Mouse (Mus musculus) ovary, postnatal 36 days (tissue): Measurements from ENCODE around the gene Olfr594.
"Not testable (repeated sequence)": the region's sequence is repeated elsewhere in the genome, so short reads cannot be mapped to it uniquely, and the experiment has no call there.

Experiments
- DNase-seq: peaks from one replicate; pipeline ENCODE4 v3.0.0; 2022; ENCODE audit warnings: low spot score, mixed read lengths

The Olfr594 gene

DNA sequence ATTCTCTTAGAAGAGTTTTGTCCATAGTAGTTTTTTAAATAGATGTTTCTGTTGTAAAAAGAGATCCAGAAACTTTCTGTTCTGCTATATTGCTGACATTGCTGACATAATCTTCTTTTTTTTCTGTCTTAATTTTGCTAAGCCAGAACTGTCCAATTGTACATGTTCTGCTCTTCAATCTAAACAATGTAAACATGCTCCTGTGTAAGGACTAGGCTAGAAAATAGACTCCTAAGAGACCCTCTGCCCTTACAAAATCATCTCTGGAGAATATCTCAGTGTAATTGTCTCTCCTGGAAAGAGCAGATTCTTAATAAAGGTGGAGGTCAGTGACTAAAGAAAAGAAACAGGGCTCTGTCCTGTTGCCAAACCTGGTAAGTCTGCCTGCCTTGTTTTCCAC, at the start of gene Olfr594:
Gene Olfr594, plus strand, starts transcription at position 301 of the 400 bp plus-strand sequence.
- no peak for DNase-seq

DNA sequence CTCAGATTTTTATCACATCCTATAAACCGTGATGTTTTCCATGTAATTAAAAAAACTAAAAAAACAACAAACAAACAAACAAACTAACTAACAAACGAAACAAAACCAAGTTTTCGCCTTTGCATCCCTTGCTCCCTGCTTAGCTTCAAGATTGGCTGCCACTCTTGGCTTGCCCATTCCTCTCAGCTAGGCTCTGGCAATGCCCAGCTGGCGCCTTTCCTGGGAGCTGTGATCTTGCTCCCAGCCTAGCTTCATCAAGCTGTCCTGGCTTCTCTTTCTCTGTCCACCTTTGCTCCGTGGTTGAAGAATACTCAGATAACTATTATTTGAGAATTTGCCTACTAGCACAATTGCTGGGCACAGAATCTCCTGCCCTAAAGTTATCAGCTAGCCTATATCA, 47.1 kb upstream of the Olfr594 start:
- no peak for DNase-seq

- DNase-seq, result no peak
These were observed 38.6 kb upstream of the Olfr594 start, which contains the start of gene Olfr591 for GRCm38 (mm10) chr7:103178240-103178639. Gene Olfr591 (minus strand): TSS chr7:103178340.

DNA sequence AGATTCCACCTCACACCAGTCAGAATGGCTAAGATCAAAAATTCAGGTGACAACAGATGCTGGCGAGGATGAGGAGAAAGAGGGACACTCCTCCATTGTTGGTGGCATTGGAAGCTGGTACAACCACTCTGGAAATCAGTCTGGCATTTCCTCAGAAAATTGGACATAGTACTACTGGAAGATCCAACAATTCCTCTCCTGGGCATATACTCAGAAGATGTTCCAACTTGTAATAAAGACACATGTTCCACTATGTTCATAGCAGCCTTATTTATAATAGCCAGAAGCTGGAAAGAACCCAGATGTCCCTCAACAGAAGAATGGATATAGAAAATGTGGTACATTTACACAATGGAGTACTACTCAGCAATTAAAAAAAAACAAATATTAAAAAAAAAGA, 32.3 kb upstream of the Olfr594 start, which contains the start of gene Olfr592:
Gene Olfr592, plus strand, starts transcription at position 301 of the 400 bp plus-strand sequence.
- DNase-seq, result not testable (repeated sequence)

DNA sequence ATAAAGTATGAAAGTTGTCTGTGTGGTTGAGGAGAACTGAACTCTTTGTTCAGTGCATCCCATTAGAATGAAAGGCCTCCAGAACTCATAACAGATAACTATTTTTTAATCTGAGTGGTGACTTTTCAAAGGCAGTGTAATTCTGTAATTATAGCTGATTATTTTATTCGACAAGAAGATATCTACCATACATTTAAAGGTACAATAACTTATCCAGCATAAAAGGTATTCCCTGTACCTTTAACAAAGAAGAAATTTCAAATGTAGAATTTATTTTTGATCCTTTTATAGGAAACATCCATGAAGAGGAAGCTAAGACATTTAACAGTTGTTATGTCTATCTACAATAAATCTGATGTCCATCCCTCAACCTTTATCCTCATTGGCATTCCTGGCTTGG, 5.2 kb upstream of the Olfr594 start, which contains the start of gene Olfr593:
Gene Olfr593, plus strand, starts transcription at position 301 of the 400 bp plus-strand sequence.
- no peak for DNase-seq

DNA sequence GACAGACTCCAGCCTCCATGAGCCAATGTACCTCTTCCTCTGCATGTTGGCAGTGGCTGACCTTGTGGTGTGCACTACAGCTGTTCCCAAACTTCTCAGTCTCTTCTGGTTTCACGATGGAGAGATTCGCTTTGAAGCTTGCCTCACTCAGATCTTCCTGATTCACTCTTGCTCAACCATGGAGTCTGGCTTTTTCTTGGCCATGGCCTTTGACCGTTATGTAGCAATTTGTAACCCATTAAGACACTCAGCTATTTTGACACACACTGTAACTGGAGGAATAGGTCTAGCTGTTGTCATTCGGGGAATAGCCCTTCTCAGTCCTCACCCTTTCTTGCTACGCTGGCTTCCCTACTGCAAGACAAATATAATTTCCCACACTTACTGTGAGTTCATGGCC, 4.7 kb upstream of the Olfr594 start:
- not testable (repeated sequence) for DNase-seq

GRCm38 (mm10) chr7:103252405-103252804, 35.6 kb downstream of the Olfr594 start, which contains the start of gene Usp17ld:
Gene Usp17ld (minus strand): TSS chr7:103252505.
- DNase-seq, result not testable (repeated sequence)
